Mouse (Mus musculus): ENCODE measurements around the gene Cd22. TPM values are rescaled to one million over a fixed set of nuclear protein-coding genes. Genes with fewer than 3 reads are reported as not detected.
A peak's percentile ranks its signal among the peaks of the same experiment; 100 is the strongest.
"Not testable (repeated sequence)": the region's sequence is repeated elsewhere in the genome, so short reads cannot be mapped to it uniquely, and the experiment has no call there.

The Cd22 gene
- not detected in 2 replicates for polyA plus RNA-seq (2015; fragmentation: Nextera tagmentation; extraction: Ambion mirVana)

GRCm38 (mm10) chr7:30880176-30880575 lies at the start of gene Cd22:
Gene Cd22, minus strand, starts transcription at chr7:30880342.
- H3K4me1 ChIP-seq = no peaks in the 10 kb centered on the region
- WGBS = 82% methylated on average over 7 of the region's 7 CpGs
- H3K4me3 ChIP-seq = no peak within 1 kb of the TSS
- no peaks in the 10 kb centered on the region for H3K36me3 ChIP-seq
- H3K4me2 ChIP-seq (replicated peaks) = no peak within 1 kb of the TSS
- H3K9ac ChIP-seq (replicated peaks) = no peak within 1 kb of the TSS
- no peak within 1 kb of the TSS for H3K27ac ChIP-seq (replicated peaks)
- no peak for ATAC-seq (replicated peaks)
- H3K9me3 ChIP-seq = no peaks in the 10 kb centered on the region
- no peaks in the 10 kb centered on the region for H3K27me3 ChIP-seq

GRCm38 (mm10) chr7:30924581-30924980 lies 44.4 kb upstream of the Cd22 start, which contains the start of gene Hamp2:
Gene Hamp2, minus strand, starts transcription at chr7:30924681.
- not testable (repeated sequence) for H3K27me3 ChIP-seq; ATAC-seq (replicated peaks); H3K4me2 ChIP-seq (replicated peaks); H3K9me3 ChIP-seq; H3K36me3 ChIP-seq; H3K9ac ChIP-seq (replicated peaks); H3K4me3 ChIP-seq; H3K27ac ChIP-seq (replicated peaks); H3K4me1 ChIP-seq
- 76% methylated on average over 2 of the region's 2 CpGs for whole genome bisulfite sequencing

GRCm38 (mm10) chr7:30924071-30924470 lies 43.9 kb upstream of the Cd22 start:
- Histone ChIP-seq H3K27ac (replicated peaks) (no peak overlapping the region), H3K9ac (replicated peaks) (no peak overlapping the region), H3K4me2 (replicated peaks) (no peak overlapping the region), H3K27me3 (no peaks in the 10 kb centered on the region), H3K4me1 (no peaks in the 10 kb centered on the region), H3K9me3 (no peaks in the 10 kb centered on the region), H3K4me3 (no peak overlapping the region), H3K36me3 (no peaks in the 10 kb centered on the region)
- no peak for ATAC-seq (replicated peaks)
- 73% methylated on average over 3 of the region's 3 CpGs for WGBS

- not testable (repeated sequence) for H3K27ac ChIP-seq (replicated peaks); H3K4me3 ChIP-seq; H3K4me1 ChIP-seq; H3K9me3 ChIP-seq; H3K36me3 ChIP-seq; H3K9ac ChIP-seq (replicated peaks); H3K27me3 ChIP-seq; H3K4me2 ChIP-seq (replicated peaks); ATAC-seq (replicated peaks)
- WGBS = 41% methylated on average over 3 of the region's 3 CpGs
These were observed 42.3 kb upstream of the Cd22 start for GRCm38 (mm10) chr7:30922490-30922889.

GRCm38 (mm10) chr7:30920217-30920616 lies 40.1 kb upstream of the Cd22 start:
- no peak for ATAC-seq (replicated peaks)
- no peak overlapping the region for H3K4me2 ChIP-seq (replicated peaks)
- no peaks in the 10 kb centered on the region for H3K9me3 ChIP-seq
- 69% methylated on average over 3 of the region's 3 CpGs for WGBS
- no peak overlapping the region for H3K4me3 ChIP-seq
- H3K4me1 ChIP-seq = no peaks in the 10 kb centered on the region
- H3K36me3 ChIP-seq = no peaks in the 10 kb centered on the region
- no peaks in the 10 kb centered on the region for H3K27me3 ChIP-seq
- no peak overlapping the region for H3K27ac ChIP-seq (replicated peaks)
- H3K9ac ChIP-seq (replicated peaks) = no peak overlapping the region

GRCm38 (mm10) chr7:30917219-30917618 lies 37.1 kb upstream of the Cd22 start:
- no peak for ATAC-seq (replicated peaks)
- Histone ChIP-seq H3K9ac (replicated peaks) (no peak overlapping the region), H3K27me3 (no peaks in the 10 kb centered on the region), H3K9me3 (no peaks in the 10 kb centered on the region), H3K27ac (replicated peaks) (no peak overlapping the region), H3K4me1 (no peaks in the 10 kb centered on the region), H3K36me3 (no peaks in the 10 kb centered on the region), H3K4me3 (no peak overlapping the region), H3K4me2 (replicated peaks) (no peak overlapping the region)
- 46% methylated on average over 4 of the region's 4 CpGs for WGBS

- WGBS = 15% methylated on average over 6 of the region's 6 CpGs
- H3K36me3 ChIP-seq = no peaks in the 10 kb centered on the region
- H3K4me3 ChIP-seq = no peak overlapping the region
- no peak overlapping the region for H3K4me2 ChIP-seq (replicated peaks)
- H3K27me3 ChIP-seq = no peaks in the 10 kb centered on the region
- no peaks in the 10 kb centered on the region for H3K9me3 ChIP-seq
- no peaks in the 10 kb centered on the region for H3K4me1 ChIP-seq
- ATAC-seq (replicated peaks) = no peak
- H3K9ac ChIP-seq (replicated peaks) = no peak overlapping the region
- H3K27ac ChIP-seq (replicated peaks) = no peak overlapping the region
These were observed 36.6 kb upstream of the Cd22 start for GRCm38 (mm10) chr7:30916713-30917112.

- 68% methylated on average over 8 of the region's 8 CpGs for WGBS
- no peak for ATAC-seq (replicated peaks)
- Histone ChIP-seq H3K4me1 (no peaks in the 10 kb centered on the region), H3K27me3 (no peaks in the 10 kb centered on the region), H3K9ac (replicated peaks) (no peak within 1 kb of the TSS), H3K36me3 (no peaks in the 10 kb centered on the region), H3K27ac (replicated peaks) (no peak within 1 kb of the TSS), H3K4me3 (no peak within 1 kb of the TSS), H3K4me2 (replicated peaks) (no peak within 1 kb of the TSS), H3K9me3 (no peaks in the 10 kb centered on the region)
These were observed 34.6 kb upstream of the Cd22 start, which contains the start of gene Mag for GRCm38 (mm10) chr7:30914732-30915131. Gene Mag, minus strand, starts transcription at chr7:30914873.

GRCm38 (mm10) chr7:30909773-30910172 lies 29.6 kb upstream of the Cd22 start:
- H3K27ac ChIP-seq (replicated peaks) = no peak overlapping the region
- 83% methylated on average over 6 of the region's 6 CpGs for WGBS
- H3K4me1 ChIP-seq = peaks cover 10% of the 10 kb centered on the region; the same call in 1 of the 2 replicates

GRCm38 (mm10) chr7:30908992-30909431 lies 28.9 kb upstream of the Cd22 start:
- 22% methylated on average over 15 of the region's 17 CpGs for WGBS
- Histone ChIP-seq H3K4me3 (peak overlapping the region; percentile 27), H3K27me3 (no peaks in the 10 kb centered on the region), H3K27ac (replicated peaks) (no peak overlapping the region), H3K4me1 (peaks cover 10% of the 10 kb centered on the region; the same call in 1 of the 2 replicates), H3K9ac (replicated peaks) (no peak overlapping the region), H3K9me3 (no peaks in the 10 kb centered on the region), H3K4me2 (replicated peaks) (peak overlapping the region; percentile 49), H3K36me3 (no peaks in the 10 kb centered on the region)
- no peak for ATAC-seq (replicated peaks)

More at GRCm38 (mm10) chr7:30909773-30910172, 29.6 kb upstream of the Cd22 start:
- H3K9me3 ChIP-seq = no peaks in the 10 kb centered on the region
- ATAC-seq (replicated peaks) = no peak
- no peak overlapping the region for H3K4me2 ChIP-seq (replicated peaks)
- H3K4me3 ChIP-seq = no peak overlapping the region
- no peaks in the 10 kb centered on the region for H3K27me3 ChIP-seq
- no peak overlapping the region for H3K9ac ChIP-seq (replicated peaks)
- H3K36me3 ChIP-seq = no peaks in the 10 kb centered on the region

- WGBS = 4% methylated on average over 25 of the region's 26 CpGs
- H3K9ac ChIP-seq (replicated peaks) = 0 out of 2 replicates have a peak overlapping the region, but pooled peaks have one; percentile 26
- no peak overlapping the region for H3K27ac ChIP-seq (replicated peaks)
- ATAC-seq (replicated peaks) = peak; percentile 58
- no peaks in the 10 kb centered on the region for H3K9me3 ChIP-seq
- H3K36me3 ChIP-seq = no peaks in the 10 kb centered on the region
- H3K4me3 ChIP-seq = peak overlapping the region; percentile 27
- H3K4me1 ChIP-seq = peaks cover 10% of the 10 kb centered on the region; the same call in 1 of the 2 replicates
- H3K4me2 ChIP-seq (replicated peaks) = peak overlapping the region; percentile 49
- H3K27me3 ChIP-seq = no peaks in the 10 kb centered on the region
These were observed 28.3 kb upstream of the Cd22 start for GRCm38 (mm10) chr7:30908277-30908991.

- no peaks in the 10 kb centered on the region for H3K9me3 ChIP-seq
- WGBS = 60% methylated on average over 4 of the region's 4 CpGs
- no peak for ATAC-seq (replicated peaks)
- H3K27me3 ChIP-seq = no peaks in the 10 kb centered on the region
- no peaks in the 10 kb centered on the region for H3K36me3 ChIP-seq
- no peak overlapping the region for H3K9ac ChIP-seq (replicated peaks)
- H3K27ac ChIP-seq (replicated peaks) = no peak overlapping the region
- peaks cover 10% of the 10 kb centered on the region; the same call in 1 of the 2 replicates for H3K4me1 ChIP-seq
- no peak overlapping the region for H3K4me3 ChIP-seq
- H3K4me2 ChIP-seq (replicated peaks) = no peak overlapping the region
These were observed 23.9 kb upstream of the Cd22 start for GRCm38 (mm10) chr7:30904042-30904441.

All from forebrain, embryonic 15.5 days (tissue).